Mouse (Mus musculus): ENCODE data around the gene Commd1. TPM values are rescaled to one million over a fixed set of nuclear protein-coding genes. Genes with fewer than 3 reads are reported as not detected.

The Commd1 gene
- polyA plus RNA-seq, 1 experiment from 2014 or later = 282 TPM

GRCm38 (mm10) chr11:22964401-22964800 lies 17.8 kb downstream of the Commd1 start:
- 79% methylated on average over 4 of the region's 4 CpGs for WGBS

DNA sequence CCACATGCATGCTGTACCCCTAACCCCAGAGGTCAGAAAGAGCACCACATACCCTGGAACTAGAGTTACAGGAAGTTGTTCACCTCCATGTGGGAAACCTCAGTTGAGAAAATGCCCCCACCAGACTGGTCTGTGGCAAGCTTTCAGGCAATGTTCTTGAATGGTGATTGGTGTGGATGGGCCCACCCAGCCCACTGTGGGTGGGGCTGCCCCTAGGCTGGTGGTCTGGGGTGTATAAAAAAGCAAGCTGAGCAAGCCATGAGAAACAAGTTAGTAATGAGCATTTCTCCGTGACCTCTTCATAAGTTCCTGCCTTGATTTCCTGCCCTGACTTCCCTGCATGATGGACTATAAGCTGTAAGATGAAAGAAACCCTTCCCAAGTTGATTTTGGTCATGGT lies 20.1 kb downstream of the Commd1 start:
- ATAC-seq (ENCODE audit: low FRiP score) (no peak), DNase-seq (ENCODE audit: low spot score) (no peak)
- WGBS = 96% methylated on average over 1 of the region's 1 CpGs
- H3K36me3 ChIP-seq (replicated peaks; ENCODE audit: control insufficient read depth, insufficient read depth) = no peaks in the 10 kb centered on the region
- no peak overlapping the region for H3K4me2 ChIP-seq (replicated peaks)
- no peak overlapping the region for H3K9ac ChIP-seq
- no peaks in the 10 kb centered on the region for H3K27me3 ChIP-seq (ENCODE audit: control insufficient read depth, insufficient read depth, low read length)
- no peak overlapping the region for H3K27ac ChIP-seq
- no peaks in the 10 kb centered on the region for H3K9me3 ChIP-seq (ENCODE audit: control insufficient read depth, low read length)
- no peak overlapping the region for H3K4me3 ChIP-seq (replicated peaks; ENCODE audit: low read length)
- no peaks in the 10 kb centered on the region for H3K4me1 ChIP-seq (replicated peaks; ENCODE audit: control insufficient read depth, insufficient read depth, low read length)

More at GRCm38 (mm10) chr11:22964401-22964800, 17.8 kb downstream of the Commd1 start:
- ATAC-seq (ENCODE audit: low FRiP score) = no peak
- Histone ChIP-seq H3K4me3 (replicated peaks; ENCODE audit: low read length) (no peak overlapping the region), H3K9ac (no peak overlapping the region), H3K4me2 (replicated peaks) (no peak overlapping the region), H3K27me3 (ENCODE audit: control insufficient read depth, insufficient read depth, low read length) (no peaks in the 10 kb centered on the region), H3K27ac (no peak overlapping the region), H3K9me3 (ENCODE audit: control insufficient read depth, low read length) (0 out of 2 replicates have a peak, but pooled peaks cover 11% of the 10 kb centered on the region), H3K4me1 (replicated peaks; ENCODE audit: control insufficient read depth, insufficient read depth, low read length) (no peaks in the 10 kb centered on the region), H3K36me3 (replicated peaks; ENCODE audit: control insufficient read depth, insufficient read depth) (no peaks in the 10 kb centered on the region)
- no peak for DNase-seq (ENCODE audit: low spot score)

DNA sequence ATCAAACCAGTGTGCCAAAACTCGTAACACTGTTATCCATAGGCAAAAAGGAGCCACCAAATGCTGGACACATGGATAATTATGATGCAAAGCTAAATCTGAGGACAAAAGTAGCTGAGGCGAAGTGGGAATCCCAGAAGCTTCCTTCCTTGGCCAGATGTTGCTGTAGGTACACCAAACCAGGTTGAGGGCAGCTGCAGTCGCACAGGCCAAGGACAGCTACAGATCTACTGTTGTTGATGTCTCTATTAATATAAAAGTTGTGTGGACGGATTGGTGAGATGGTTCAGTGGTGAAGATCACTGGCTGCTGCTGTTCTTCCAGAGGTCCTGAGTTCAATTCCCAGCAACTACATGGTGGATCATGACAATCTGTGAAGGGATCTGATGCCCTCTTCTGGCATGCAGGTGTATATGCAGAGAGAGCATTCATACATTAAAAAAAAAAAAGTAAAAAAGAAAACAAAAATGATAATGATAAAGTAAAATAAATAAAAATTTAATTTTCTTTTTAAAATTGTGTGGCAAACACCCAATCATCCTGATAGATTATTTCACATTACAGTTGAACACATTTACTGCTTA lies 24.3 kb downstream of the Commd1 start:
- Histone ChIP-seq H3K4me1 (replicated peaks; ENCODE audit: control insufficient read depth, insufficient read depth, low read length) (no peaks in the 10 kb centered on the region), H3K9ac (no peak overlapping the region), H3K27ac (no peak overlapping the region), H3K27me3 (ENCODE audit: control insufficient read depth, insufficient read depth, low read length) (no peaks in the 10 kb centered on the region), H3K36me3 (replicated peaks; ENCODE audit: control insufficient read depth, insufficient read depth) (peaks cover 5% of the 10 kb centered on the region; the same call in 1 of the 2 replicates), H3K4me3 (replicated peaks; ENCODE audit: low read length) (no peak overlapping the region), H3K4me2 (replicated peaks) (no peak overlapping the region), H3K9me3 (ENCODE audit: control insufficient read depth, low read length) (no peaks in the 10 kb centered on the region)
- ATAC-seq (ENCODE audit: low FRiP score) = no peak
- no peak for DNase-seq (ENCODE audit: low spot score)
- 97% methylated on average over 4 of the region's 4 CpGs for WGBS

DNA sequence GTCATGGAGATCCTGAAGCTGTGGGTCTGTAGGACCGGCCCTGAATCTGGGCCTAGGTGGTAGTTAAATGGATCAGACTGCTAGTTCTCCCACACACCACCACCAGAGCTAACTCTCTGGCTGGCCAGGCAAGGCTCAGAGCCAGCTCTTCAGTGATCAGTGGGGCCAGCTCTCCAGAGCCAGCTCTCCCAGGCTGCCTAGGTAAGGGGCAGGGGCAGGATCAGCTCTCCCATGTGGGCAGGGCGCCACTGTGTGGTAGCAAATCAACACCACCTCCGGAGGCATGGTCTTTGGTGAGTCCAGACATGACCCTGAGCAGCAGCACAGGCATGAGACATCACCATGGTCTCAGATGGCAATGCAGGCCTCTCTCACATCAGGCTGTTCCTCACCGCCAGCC lies 25.4 kb downstream of the Commd1 start:
- H3K27me3 ChIP-seq (ENCODE audit: control insufficient read depth, insufficient read depth, low read length) = no peaks in the 10 kb centered on the region
- H3K9me3 ChIP-seq (ENCODE audit: control insufficient read depth, low read length) = no peaks in the 10 kb centered on the region
- ATAC-seq (ENCODE audit: low FRiP score) = no peak
- 81% methylated on average over 4 of the region's 4 CpGs for WGBS
- no peak overlapping the region for H3K4me2 ChIP-seq (replicated peaks)
- no peaks in the 10 kb centered on the region for H3K4me1 ChIP-seq (replicated peaks; ENCODE audit: control insufficient read depth, insufficient read depth, low read length)
- no peak overlapping the region for H3K4me3 ChIP-seq (replicated peaks; ENCODE audit: low read length)
- no peak overlapping the region for H3K9ac ChIP-seq
- no peak for DNase-seq (ENCODE audit: low spot score)
- peaks cover 5% of the 10 kb centered on the region; the same call in 1 of the 2 replicates for H3K36me3 ChIP-seq (replicated peaks; ENCODE audit: control insufficient read depth, insufficient read depth)
- H3K27ac ChIP-seq = no peak overlapping the region

- Histone ChIP-seq H3K27ac (no peak overlapping the region), H3K9ac (no peak overlapping the region), H3K27me3 (ENCODE audit: control insufficient read depth, insufficient read depth, low read length) (no peaks in the 10 kb centered on the region), H3K36me3 (replicated peaks; ENCODE audit: control insufficient read depth, insufficient read depth) (peaks cover 5% of the 10 kb centered on the region; the same call in 1 of the 2 replicates), H3K4me2 (replicated peaks) (no peak overlapping the region), H3K4me3 (replicated peaks; ENCODE audit: low read length) (no peak overlapping the region), H3K9me3 (ENCODE audit: control insufficient read depth, low read length) (no peaks in the 10 kb centered on the region), H3K4me1 (replicated peaks; ENCODE audit: control insufficient read depth, insufficient read depth, low read length) (no peaks in the 10 kb centered on the region)
- ATAC-seq (ENCODE audit: low FRiP score) = no peak
- DNase-seq (ENCODE audit: low spot score) = no peak
- WGBS = 95% methylated on average over 6 of the region's 6 CpGs
These were observed 25.8 kb downstream of the Commd1 start for GRCm38 (mm10) chr11:22956346-22956745.

GRCm38 (mm10) chr11:22952668-22953067 lies 29.5 kb downstream of the Commd1 start:
- 88% methylated on average over 7 of the region's 7 CpGs for WGBS
- H3K9me3 ChIP-seq (ENCODE audit: control insufficient read depth, low read length) = no peaks in the 10 kb centered on the region
- H3K4me3 ChIP-seq (replicated peaks; ENCODE audit: low read length) = no peak overlapping the region
- H3K27me3 ChIP-seq (ENCODE audit: control insufficient read depth, insufficient read depth, low read length) = no peaks in the 10 kb centered on the region
- H3K4me2 ChIP-seq (replicated peaks) = no peak overlapping the region
- peaks cover 5% of the 10 kb centered on the region; the same call in 1 of the 2 replicates for H3K36me3 ChIP-seq (replicated peaks; ENCODE audit: control insufficient read depth, insufficient read depth)
- H3K4me1 ChIP-seq (replicated peaks; ENCODE audit: control insufficient read depth, insufficient read depth, low read length) = no peaks in the 10 kb centered on the region
- H3K27ac ChIP-seq = no peak overlapping the region
- no peak overlapping the region for H3K9ac ChIP-seq
- DNase-seq (ENCODE audit: low spot score) = no peak
- no peak for ATAC-seq (ENCODE audit: low FRiP score)

- WGBS = 88% methylated on average over 6 of the region's 6 CpGs
- Histone ChIP-seq H3K36me3 (replicated peaks; ENCODE audit: control insufficient read depth, insufficient read depth) (no peaks in the 10 kb centered on the region), H3K9ac (no peak overlapping the region), H3K4me1 (replicated peaks; ENCODE audit: control insufficient read depth, insufficient read depth, low read length) (no peaks in the 10 kb centered on the region), H3K27ac (no peak overlapping the region), H3K9me3 (ENCODE audit: control insufficient read depth, low read length) (no peaks in the 10 kb centered on the region), H3K4me2 (replicated peaks) (no peak overlapping the region), H3K4me3 (replicated peaks; ENCODE audit: low read length) (no peak overlapping the region), H3K27me3 (ENCODE audit: control insufficient read depth, insufficient read depth, low read length) (no peaks in the 10 kb centered on the region)
- DNase-seq (ENCODE audit: low spot score) (no peak), ATAC-seq (ENCODE audit: low FRiP score) (no peak)
These were observed 32.1 kb downstream of the Commd1 start for GRCm38 (mm10) chr11:22950131-22950530.

- no peaks in the 10 kb centered on the region for H3K4me1 ChIP-seq (replicated peaks; ENCODE audit: control insufficient read depth, insufficient read depth, low read length)
- 74% methylated on average over 1 of the region's 1 CpGs for WGBS
- ATAC-seq (ENCODE audit: low FRiP score) = no peak
These were observed 33.1 kb downstream of the Commd1 start for GRCm38 (mm10) chr11:22949101-22949500.

DNA sequence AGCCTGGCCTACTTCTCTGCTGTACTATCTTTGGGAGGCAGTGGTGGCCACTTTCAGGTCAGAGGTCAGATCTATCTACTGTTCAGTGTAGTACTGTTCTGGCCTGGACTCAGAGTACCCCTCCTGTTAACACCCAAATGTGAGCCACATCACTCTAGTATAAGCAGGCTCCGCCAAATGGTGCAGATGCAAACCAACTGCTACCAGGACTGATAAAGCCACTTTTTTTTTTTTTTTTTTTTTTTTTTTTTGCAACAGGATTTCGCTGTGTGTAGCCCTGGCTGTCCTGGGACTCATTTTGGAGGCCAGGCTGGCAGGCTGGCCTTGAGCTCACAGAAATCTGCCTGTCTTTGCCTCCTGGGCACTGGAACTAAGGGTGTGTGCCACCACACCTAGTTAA lies 43.2 kb downstream of the Commd1 start:
- no peaks in the 10 kb centered on the region for H3K4me1 ChIP-seq (replicated peaks; ENCODE audit: control insufficient read depth, insufficient read depth, low read length)

More at GRCm38 (mm10) chr11:22949101-22949500, 33.1 kb downstream of the Commd1 start:
- DNase-seq (ENCODE audit: low spot score) = no peak
- no peaks in the 10 kb centered on the region for H3K36me3 ChIP-seq (replicated peaks; ENCODE audit: control insufficient read depth, insufficient read depth)
- no peaks in the 10 kb centered on the region for H3K9me3 ChIP-seq (ENCODE audit: control insufficient read depth, low read length)
- H3K27me3 ChIP-seq (ENCODE audit: control insufficient read depth, insufficient read depth, low read length) = no peaks in the 10 kb centered on the region
- H3K4me3 ChIP-seq (replicated peaks; ENCODE audit: low read length) = no peak overlapping the region
- no peak overlapping the region for H3K9ac ChIP-seq
- H3K4me2 ChIP-seq (replicated peaks) = no peak overlapping the region
- no peak overlapping the region for H3K27ac ChIP-seq

More for the DNA sequence above, 43.2 kb downstream of the Commd1 start:
- H3K4me3 ChIP-seq (replicated peaks; ENCODE audit: low read length) = no peak overlapping the region
- H3K9ac ChIP-seq = no peak overlapping the region
- no peak overlapping the region for H3K27ac ChIP-seq
- no peaks in the 10 kb centered on the region for H3K27me3 ChIP-seq (ENCODE audit: control insufficient read depth, insufficient read depth, low read length)
- H3K9me3 ChIP-seq (ENCODE audit: control insufficient read depth, low read length) = no peaks in the 10 kb centered on the region
- ATAC-seq (ENCODE audit: low FRiP score) (no peak), DNase-seq (ENCODE audit: low spot score) (no peak)
- no peaks in the 10 kb centered on the region for H3K36me3 ChIP-seq (replicated peaks; ENCODE audit: control insufficient read depth, insufficient read depth)
- 95% methylated on average over 2 of the region's 2 CpGs for WGBS
- no peak overlapping the region for H3K4me2 ChIP-seq (replicated peaks)

Data from hindbrain, embryonic 14.5 days (tissue).